Mouse (Mus musculus) heart, postnatal 25 days (tissue): Measurements from ENCODE around the gene Kcnq2. TPM values are rescaled to one million over a fixed set of nuclear protein-coding genes. Genes with fewer than 3 reads are reported as not detected.

ENCODE experiments used
- DNase-seq: peaks from one replicate; pipeline ENCODE4 v3.0.0; 2022; ENCODE audit warnings: low spot score
- intact Hi-C: fragments of 180-260 bp; cut with DNase I; formaldehyde crosslinking; loops from one replicate; pipeline ENCODE4 v1.15.1; 2025
- total RNA-seq, 2 experiments: library from RNA; stranded (reverse); gene quantifications; 2 replicates each; pipeline ENCODE4 v1.2.3; 2021

The Kcnq2 gene
- total RNA-seq, 2 experiments from 2014 or later: 0.22 TPM; not detected in 1

GRCm38 (mm10) chr2:181148318-181148955 is 13.3 kb upstream of the Kcnq2 start:
- intact Hi-C loops: no loop called here
- no peak for DNase-seq

GRCm38 (mm10) chr2:181147546-181148317 is 12.6 kb upstream of the Kcnq2 start:
- intact Hi-C loops: no loop called here
- DNase-seq: no peak

GRCm38 (mm10) chr2:181146976-181147545 is 12.0 kb upstream of the Kcnq2 start:
- intact Hi-C loops: no loop called here
- DNase-seq: no peak

GRCm38 (mm10) chr2:181144675-181145074 is 9.6 kb upstream of the Kcnq2 start:
- intact Hi-C loops: no loop called here
- DNase-seq: no peak

GRCm38 (mm10) chr2:181143509-181144276 is 8.6 kb upstream of the Kcnq2 start:
- intact Hi-C loops: no loop called here
- no peak for DNase-seq

GRCm38 (mm10) chr2:181142703-181143135 is 7.6 kb upstream of the Kcnq2 start:
- intact Hi-C loops: no loop called here

GRCm38 (mm10) chr2:181139641-181140193 is 4.6 kb upstream of the Kcnq2 start:
- intact Hi-C loops: no loop called here
- DNase-seq: no peak

More at GRCm38 (mm10) chr2:181142703-181143135, 7.6 kb upstream of the Kcnq2 start:
- DNase-seq: no peak

- no peak for DNase-seq
- intact Hi-C loops: no loop called here
These were observed 1.8 kb upstream of the Kcnq2 start for GRCm38 (mm10) chr2:181136934-181137333.

- DNase-seq: no peak
- intact Hi-C loops: no loop called here
These were observed 332 bp upstream of the Kcnq2 start for GRCm38 (mm10) chr2:181135446-181135818.

- intact Hi-C loops: no loop called here
- DNase-seq: no peak
These were observed 1.1 kb downstream of the Kcnq2 start for GRCm38 (mm10) chr2:181133837-181134590.

GRCm38 (mm10) chr2:181130245-181130644 is 4.9 kb downstream of the Kcnq2 start:
- no peak for DNase-seq
- intact Hi-C loops: no loop called here

GRCm38 (mm10) chr2:181128963-181129362 is 6.1 kb downstream of the Kcnq2 start:
- intact Hi-C loops: no loop called here
- DNase-seq: no peak

- DNase-seq: no peak
- intact Hi-C loops: no loop called here
These were observed 7.3 kb downstream of the Kcnq2 start for GRCm38 (mm10) chr2:181127786-181128185.

- DNase-seq: no peak
- intact Hi-C loops: no loop called here
These were observed 9.2 kb downstream of the Kcnq2 start for GRCm38 (mm10) chr2:181125726-181126455.

GRCm38 (mm10) chr2:181122642-181123041 is 12.5 kb downstream of the Kcnq2 start:
- DNase-seq: no peak
- intact Hi-C loops: no loop called here

GRCm38 (mm10) chr2:181120922-181121449 is 14.1 kb downstream of the Kcnq2 start:
- intact Hi-C loops: no loop called here
- no peak for DNase-seq

GRCm38 (mm10) chr2:181119952-181120351 is 15.1 kb downstream of the Kcnq2 start:
- intact Hi-C loops: no loop called here

GRCm38 (mm10) chr2:181116436-181116835 is 18.7 kb downstream of the Kcnq2 start:
- no peak for DNase-seq
- intact Hi-C loops: no loop called here

More at GRCm38 (mm10) chr2:181119952-181120351, 15.1 kb downstream of the Kcnq2 start:
- DNase-seq: no peak
